Mouse (Mus musculus): ENCODE data around the gene Hsd3b7.
"Not testable (repeated sequence)": the region's sequence is repeated elsewhere in the genome, so short reads cannot be mapped to it uniquely, and the experiment has no call there.

Gene Hsd3b7

GRCm38 (mm10) chr7:127817053-127817452 is 16.6 kb downstream of the Hsd3b7 start:
- DNase-seq (ENCODE audit: low spot score) = no peak

- no peak for DNase-seq (ENCODE audit: low spot score)
Observed at GRCm38 (mm10) chr7:127817776-127818175, 17.4 kb downstream of the Hsd3b7 start.

GRCm38 (mm10) chr7:127820836-127821509 is 20.6 kb downstream of the Hsd3b7 start:
- DNase-seq (ENCODE audit: low spot score) = no peak

GRCm38 (mm10) chr7:127822494-127822893 is 22.1 kb downstream of the Hsd3b7 start:
- DNase-seq (ENCODE audit: low spot score) = no peak

- no peak for DNase-seq (ENCODE audit: low spot score)
Observed at GRCm38 (mm10) chr7:127823236-127824171, 23.1 kb downstream of the Hsd3b7 start.

- no peak for DNase-seq (ENCODE audit: low spot score)
Observed at GRCm38 (mm10) chr7:127824176-127824871, 23.9 kb downstream of the Hsd3b7 start, which contains the start of the genes Stx4a and Stx1b. Gene Stx4a, plus strand, starts transcription at chr7:127824294. Gene Stx1b, minus strand, starts transcription at chr7:127824549.

GRCm38 (mm10) chr7:127835550-127835949 is 35.1 kb downstream of the Hsd3b7 start:
- no peak for DNase-seq (ENCODE audit: low spot score)

- no peak for DNase-seq (ENCODE audit: low spot score)
Observed at GRCm38 (mm10) chr7:127837473-127837872, 37.1 kb downstream of the Hsd3b7 start.

GRCm38 (mm10) chr7:127837878-127838277 is 37.5 kb downstream of the Hsd3b7 start:
- DNase-seq (ENCODE audit: low spot score) = not testable (repeated sequence)

GRCm38 (mm10) chr7:127840031-127840430 is 39.6 kb downstream of the Hsd3b7 start:
- not testable (repeated sequence) for DNase-seq (ENCODE audit: low spot score)

- peak; percentile 80 for DNase-seq (ENCODE audit: low spot score)
Observed at GRCm38 (mm10) chr7:127840886-127841285, 40.5 kb downstream of the Hsd3b7 start.

- peak; percentile 97 for DNase-seq (ENCODE audit: low spot score)
Observed at GRCm38 (mm10) chr7:127841340-127842000, 41.1 kb downstream of the Hsd3b7 start.

- DNase-seq (ENCODE audit: low spot score) = peak; percentile 62
Observed at GRCm38 (mm10) chr7:127842001-127842718, 41.8 kb downstream of the Hsd3b7 start.

- DNase-seq (ENCODE audit: low spot score) = no peak
Observed at GRCm38 (mm10) chr7:127849973-127850875, 49.8 kb downstream of the Hsd3b7 start.

GRCm38 (mm10) chr7:127850906-127851305 is 50.5 kb downstream of the Hsd3b7 start:
- DNase-seq (ENCODE audit: low spot score) = no peak
